Mouse (Mus musculus) kidney, embryonic 14.5 days (tissue): ENCODE data around the gene Zc2hc1c. TPM values are rescaled to one million over a fixed set of nuclear protein-coding genes. Genes with fewer than 3 reads are reported as not detected.

Experiments used
- ATAC-seq: fragments of 200-750 bp; cut with Nextera tagmentation; 2 replicates; pipeline ENCODE4 v1.8.0; 2017; ENCODE audit warnings: moderate number of reproducible peaks, mild to moderate bottlenecking, moderate TSS enrichment, moderate library complexity; ENCODE audit not compliant: low FRiP score, low TSS enrichment
- H3K27ac ChIP-seq: fragments of 300-500 bp; sonication (generic); 2 replicates; pipeline ENCODE4 v1.5.1; 2014; ENCODE audit warnings: low read depth, mild to moderate bottlenecking, low read length, moderate library complexity, mixed read lengths
- H3K27me3 ChIP-seq: fragments of 300-500 bp; sonication (generic); 2 replicates; pipeline ENCODE4 v1.6.1; 2014; ENCODE audit warnings: mild to moderate bottlenecking, low read length; ENCODE audit not compliant: control insufficient read depth, insufficient read depth
- H3K36me3 ChIP-seq: fragments of 300-500 bp; sonication (generic); 2 replicates; pipeline ENCODE4 v1.6.1; 2014; ENCODE audit warnings: low read length, mixed read lengths; ENCODE audit not compliant: control insufficient read depth, insufficient read depth
- H3K4me1 ChIP-seq: fragments of 300-500 bp; sonication (generic); 2 replicates; pipeline ENCODE4 v1.6.1; 2014; ENCODE audit warnings: low read length, mixed read lengths; ENCODE audit not compliant: control insufficient read depth, insufficient read depth
- H3K4me2 ChIP-seq: fragments of 300-500 bp; sonication (generic); replicated peaks from 2 replicates; pipeline ENCODE4 v1.6.1; 2014; ENCODE audit warnings: low read depth, mild to moderate bottlenecking, low read length
- H3K4me3 ChIP-seq: fragments of 300-500 bp; sonication (generic); 2 replicates; pipeline ENCODE4 v1.5.1; 2014; ENCODE audit warnings: mild to moderate bottlenecking, low read length
- H3K9ac ChIP-seq: fragments of 300-500 bp; sonication (generic); 2 replicates; pipeline ENCODE4 v1.6.1; 2014; ENCODE audit warnings: low read depth, mild to moderate bottlenecking, low read length, moderate library complexity
- H3K9me3 ChIP-seq: fragments of 300-500 bp; sonication (generic); 2 replicates; pipeline ENCODE4 v1.6.1; 2016; ENCODE audit warnings: low read length; ENCODE audit not compliant: control insufficient read depth
- WGBS: fragments of 180-500 bp; shearing (Covaris S2); extraction: QIAGEN DNeasy Blood & Tissue Kit; methylation state at CpG from one replicate; pipeline ENCODE4 v1.1.7; 2014; 5-methylcytosine and 5-hydroxymethylcytosine counted together
- polyA plus RNA-seq: library from polyadenylated mRNA; unstranded; fragments of >200 nt; fragmentation: Nextera tagmentation; extraction: Ambion mirVana; gene quantifications from 2 replicates; pipeline ENCODE4 v1.2.1, GENCODE M21; 2014

Zc2hc1c gene
- polyA plus RNA-seq, 1 experiment from 2014 or later, result 3.2 TPM

GRCm38 (mm10) chr12:85266248-85266647 lies 22.1 kb upstream of the Zc2hc1c start:
- Histone ChIP-seq H3K4me2 (no peak overlapping the region), H3K27me3 (no peaks in the 10 kb centered on the region), H3K36me3 (no peaks in the 10 kb centered on the region), H3K4me1 (peaks cover 12% of the 10 kb centered on the region), H3K27ac (no peak overlapping the region), H3K9ac (no peak overlapping the region), H3K4me3 (no peak overlapping the region), H3K9me3 (no peaks in the 10 kb centered on the region)
- ATAC-seq, result no peak
- WGBS, result 85% methylated on average over 3 of the region's 3 CpGs

DNA sequence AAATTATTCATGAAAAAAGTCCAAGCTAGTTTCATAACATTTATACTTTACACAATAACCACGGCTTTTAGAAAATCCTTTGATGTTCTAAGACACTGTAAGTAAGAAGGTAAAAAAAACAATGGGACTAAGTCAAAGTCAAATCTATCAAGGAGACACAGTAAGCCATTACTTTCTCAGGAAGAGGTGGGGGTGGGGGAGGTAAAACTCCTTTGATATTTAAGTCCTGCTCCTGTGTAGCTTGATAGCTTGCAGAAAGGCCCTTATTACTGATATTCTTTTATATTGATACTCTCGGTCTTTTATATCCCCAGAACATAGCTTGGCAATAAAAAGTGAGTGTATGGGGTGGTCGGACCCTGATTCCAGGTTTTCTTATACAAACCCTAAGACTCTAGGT lies 18.6 kb upstream of the Zc2hc1c start:
- Histone ChIP-seq H3K4me2 (peak overlapping the region; percentile 61), H3K4me1 (peaks cover 12% of the 10 kb centered on the region), H3K4me3 (peak overlapping the region; percentile 57), H3K36me3 (no peaks in the 10 kb centered on the region; the same call in 1 of the 2 replicates), H3K9ac (peak overlapping the region; percentile 65), H3K9me3 (no peaks in the 10 kb centered on the region), H3K27ac (peak overlapping the region; percentile 81), H3K27me3 (no peaks in the 10 kb centered on the region)
- ATAC-seq, result no peak
- 46% methylated on average over 3 of the region's 3 CpGs for WGBS

- peak within 1 kb of the TSS; percentile 57 for H3K4me3 ChIP-seq
- WGBS, result 1% methylated on average over 35 of the region's 35 CpGs
- no peaks in the 10 kb centered on the region; the same call in 1 of the 2 replicates for H3K36me3 ChIP-seq
- peak within 1 kb of the TSS; percentile 65 for H3K9ac ChIP-seq
- H3K27ac ChIP-seq, result peak within 1 kb of the TSS; percentile 81
- no peaks in the 10 kb centered on the region for H3K9me3 ChIP-seq
- peak within 1 kb of the TSS; percentile 61 for H3K4me2 ChIP-seq
- ATAC-seq, result peak; percentile 80
- H3K27me3 ChIP-seq, result no peaks in the 10 kb centered on the region
- H3K4me1 ChIP-seq, result peaks cover 12% of the 10 kb centered on the region
Observed at GRCm38 (mm10) chr12:85270319-85270718, 18.1 kb upstream of the Zc2hc1c start, which contains the start of gene Mlh3. Gene Mlh3 (minus strand): TSS chr12:85270599.

- H3K36me3 ChIP-seq, result no peaks in the 10 kb centered on the region; the same call in 1 of the 2 replicates
- H3K27ac ChIP-seq, result no peak overlapping the region
- no peaks in the 10 kb centered on the region for H3K27me3 ChIP-seq
- peaks cover 9% of the 10 kb centered on the region for H3K4me1 ChIP-seq
- H3K4me2 ChIP-seq, result no peak overlapping the region
- H3K4me3 ChIP-seq, result no peak overlapping the region
- H3K9ac ChIP-seq, result no peak overlapping the region
- no peaks in the 10 kb centered on the region for H3K9me3 ChIP-seq
- WGBS, result 77% methylated on average over 7 of the region's 7 CpGs
- ATAC-seq, result no peak
Observed at GRCm38 (mm10) chr12:85271132-85271842, 17.1 kb upstream of the Zc2hc1c start.

DNA sequence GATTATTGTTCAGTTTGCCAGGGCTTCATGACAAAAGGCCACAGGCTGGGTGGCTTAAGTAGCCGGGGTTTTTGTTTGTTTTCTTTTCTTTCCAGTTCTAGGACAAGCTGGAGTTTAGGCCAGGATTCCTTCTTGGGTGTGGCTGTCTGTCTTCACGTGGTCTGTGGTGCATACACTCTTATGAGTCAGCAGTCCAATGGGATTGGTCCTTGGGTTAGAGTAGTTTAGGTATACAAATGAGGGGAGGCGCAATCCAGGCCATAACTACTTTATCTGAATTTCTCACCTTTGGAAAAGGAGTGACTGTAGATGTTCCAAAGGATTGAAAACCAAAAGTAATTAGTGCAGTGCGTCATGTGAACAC lies 16.6 kb upstream of the Zc2hc1c start:
- Histone ChIP-seq H3K27me3 (no peaks in the 10 kb centered on the region), H3K9me3 (no peaks in the 10 kb centered on the region), H3K27ac (no peak overlapping the region), H3K4me1 (peaks cover 9% of the 10 kb centered on the region), H3K4me2 (no peak overlapping the region), H3K36me3 (no peaks in the 10 kb centered on the region; the same call in 1 of the 2 replicates), H3K4me3 (no peak overlapping the region), H3K9ac (no peak overlapping the region)
- WGBS, result 57% methylated on average over 4 of the region's 4 CpGs
- ATAC-seq, result no peak

GRCm38 (mm10) chr12:85273508-85273907 lies 14.9 kb upstream of the Zc2hc1c start:
- Histone ChIP-seq H3K9ac (no peak overlapping the region), H3K36me3 (no peaks in the 10 kb centered on the region; the same call in 1 of the 2 replicates), H3K4me1 (peaks cover 9% of the 10 kb centered on the region), H3K4me3 (no peak overlapping the region), H3K4me2 (no peak overlapping the region), H3K27ac (peak overlapping the region; percentile 60), H3K9me3 (no peaks in the 10 kb centered on the region), H3K27me3 (no peaks in the 10 kb centered on the region)
- peak; percentile 88 for ATAC-seq
- 22% methylated on average over 10 of the region's 10 CpGs for WGBS

DNA sequence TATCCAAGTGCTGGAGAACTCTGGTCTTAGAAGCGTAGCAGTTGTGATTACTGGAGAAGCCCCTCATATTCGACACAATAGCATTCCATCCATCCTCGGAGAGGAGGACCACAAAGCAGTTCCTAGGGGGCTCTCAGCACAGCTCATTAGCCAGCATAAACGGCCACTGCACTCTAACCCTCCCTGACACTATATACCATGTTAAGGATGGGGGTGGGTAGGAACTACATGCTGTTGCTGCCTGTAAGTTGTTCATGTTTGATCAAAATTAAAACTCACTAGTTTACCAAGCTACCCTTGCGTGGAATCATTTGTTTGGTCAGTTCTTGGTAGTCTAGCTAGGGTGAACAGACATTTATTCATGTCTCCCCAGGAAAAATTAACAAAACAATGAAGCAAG lies 12.1 kb upstream of the Zc2hc1c start:
- no peaks in the 10 kb centered on the region; the same call in 1 of the 2 replicates for H3K36me3 ChIP-seq
- H3K9me3 ChIP-seq, result no peaks in the 10 kb centered on the region
- no peak for ATAC-seq
- H3K4me1 ChIP-seq, result peaks cover 9% of the 10 kb centered on the region; the same call in 1 of the 2 replicates
- H3K4me3 ChIP-seq, result no peak overlapping the region
- H3K4me2 ChIP-seq, result no peak overlapping the region
- H3K27ac ChIP-seq, result no peak overlapping the region
- H3K27me3 ChIP-seq, result no peaks in the 10 kb centered on the region
- WGBS, result 50% methylated on average over 5 of the region's 5 CpGs
- H3K9ac ChIP-seq, result no peak overlapping the region

DNA sequence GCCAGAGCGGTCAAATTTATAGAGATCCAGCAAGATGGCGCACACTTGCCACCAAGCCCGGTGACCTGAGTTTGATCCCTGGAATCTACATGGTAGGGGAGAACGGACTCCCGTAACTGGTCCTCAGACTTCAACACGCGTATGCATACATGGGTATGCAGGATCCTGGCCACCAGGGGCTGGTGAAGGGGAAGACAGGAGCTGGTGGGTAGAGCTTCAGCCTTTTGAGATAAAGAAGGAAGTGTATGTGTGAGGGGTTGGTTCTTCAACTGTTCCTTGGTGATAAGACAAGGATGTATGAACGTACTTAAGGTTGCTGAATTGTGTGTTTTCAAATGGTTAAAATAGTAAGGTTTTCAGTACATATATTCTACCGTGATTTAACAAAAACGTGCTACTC lies 9.5 kb upstream of the Zc2hc1c start:
- Histone ChIP-seq H3K4me1 (0 out of 2 replicates have a peak, but pooled peaks cover 1% of the 10 kb centered on the region), H3K4me3 (no peak overlapping the region), H3K36me3 (no peaks in the 10 kb centered on the region; the same call in 1 of the 2 replicates), H3K9me3 (no peaks in the 10 kb centered on the region), H3K9ac (no peak overlapping the region), H3K4me2 (no peak overlapping the region), H3K27ac (no peak overlapping the region), H3K27me3 (no peaks in the 10 kb centered on the region)
- WGBS, result 95% methylated on average over 10 of the region's 10 CpGs
- no peak for ATAC-seq

DNA sequence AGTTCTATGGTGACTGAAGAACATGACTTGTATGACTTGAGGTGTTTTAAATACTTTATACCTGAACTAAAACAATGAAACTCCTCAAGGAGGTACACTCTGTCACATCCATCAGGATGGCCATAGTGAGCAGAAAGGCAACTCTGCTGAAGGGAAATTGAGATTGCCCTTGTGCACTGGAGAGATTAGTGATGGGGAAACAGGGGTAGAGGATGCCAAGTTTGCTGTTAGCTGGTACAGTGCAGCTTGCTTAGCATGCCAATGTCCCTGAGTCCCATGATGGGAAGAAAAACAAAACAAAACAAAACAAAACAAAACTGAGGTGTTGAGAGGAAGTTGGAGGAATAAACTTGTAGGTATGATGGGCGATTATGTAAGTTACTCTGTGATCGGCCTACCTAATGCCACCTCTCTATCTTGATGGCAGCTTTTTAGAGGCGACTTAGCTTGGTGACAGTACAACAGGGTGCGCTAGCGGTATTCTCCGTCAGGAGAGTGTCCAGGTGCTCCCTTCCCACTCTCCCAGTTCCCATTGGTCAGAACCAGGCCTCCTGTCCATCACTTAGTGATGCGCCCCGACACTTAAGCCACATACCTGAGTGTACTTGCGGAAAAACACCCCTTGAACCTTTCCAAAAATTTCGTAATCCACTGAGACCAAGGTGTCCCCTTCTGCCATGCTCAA lies 8.9 kb upstream of the Zc2hc1c start:
- Histone ChIP-seq H3K27me3 (no peaks in the 10 kb centered on the region), H3K27ac (peak overlapping the region; percentile 61; the same call in 1 of the 2 replicates), H3K4me2 (peak overlapping the region; percentile 87), H3K9ac (peak overlapping the region; percentile 83), H3K4me1 (no peaks in the 10 kb centered on the region), H3K4me3 (peak overlapping the region; percentile 78), H3K9me3 (no peaks in the 10 kb centered on the region), H3K36me3 (no peaks in the 10 kb centered on the region; the same call in 1 of the 2 replicates)
- 7% methylated on average over 10 of the region's 10 CpGs for WGBS
- peak; percentile 45 for ATAC-seq
